Mouse (Mus musculus): Measurements from ENCODE around the gene Ptprk. TPM values are rescaled to one million over a fixed set of nuclear protein-coding genes. Genes with fewer than 3 reads are reported as not detected.

The Ptprk gene
- polyA plus RNA-seq, 1 experiment from 2014 or later = 7.1 TPM

DNA sequence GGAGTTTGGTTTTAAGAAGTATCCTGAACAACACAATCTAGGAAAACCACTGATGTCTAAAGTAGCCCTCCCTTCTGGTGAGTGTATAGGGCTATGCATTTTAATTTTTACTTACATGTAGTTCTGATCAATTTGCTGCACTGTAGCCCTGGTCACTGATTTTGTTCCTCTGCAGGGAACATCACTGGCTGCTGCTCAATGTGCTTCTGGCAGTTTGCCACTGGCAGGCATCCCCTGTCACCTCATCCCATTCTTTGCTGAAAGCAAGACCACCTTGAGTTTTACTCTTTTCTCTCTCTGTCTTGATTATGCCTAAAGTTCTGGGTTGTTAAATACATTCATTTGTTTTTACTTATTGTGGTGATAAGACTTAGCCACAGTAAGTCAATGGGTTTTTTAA, 90.1 kb downstream of the Ptprk start:
- no peak for ATAC-seq
- Histone ChIP-seq H3K9me3 (replicated peaks) (no peaks in the 10 kb centered on the region), H3K4me3 (no peak overlapping the region), H3K4me1 (no peaks in the 10 kb centered on the region), H3K9ac (no peak overlapping the region), H3K4me2 (no peak overlapping the region), H3K27me3 (replicated peaks) (no peaks in the 10 kb centered on the region), H3K27ac (no peak overlapping the region), H3K36me3 (no peaks in the 10 kb centered on the region)

DNA sequence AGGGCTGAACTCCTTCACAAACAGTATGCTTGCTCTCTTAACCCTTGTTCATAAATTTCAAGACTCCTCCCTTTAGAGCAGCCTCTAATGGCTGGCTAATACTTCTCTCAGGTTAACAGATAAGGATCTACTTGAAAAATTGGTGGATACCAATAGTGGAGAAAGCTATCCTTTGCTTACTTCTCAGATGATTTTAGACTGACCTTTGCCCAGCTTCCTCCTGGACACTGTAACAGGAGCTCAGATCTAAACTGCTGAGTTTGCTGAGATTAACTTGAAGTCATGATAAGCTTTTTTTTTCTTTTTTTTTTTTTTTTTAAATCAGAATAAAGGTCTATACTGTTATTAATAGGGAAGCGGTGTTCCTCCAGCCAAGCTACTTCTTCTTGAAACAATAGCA, 92.0 kb downstream of the Ptprk start:
- Histone ChIP-seq H3K4me2 (no peak overlapping the region), H3K27ac (no peak overlapping the region), H3K4me3 (no peak overlapping the region), H3K27me3 (replicated peaks) (no peaks in the 10 kb centered on the region), H3K9ac (no peak overlapping the region), H3K9me3 (replicated peaks) (no peaks in the 10 kb centered on the region), H3K36me3 (no peaks in the 10 kb centered on the region), H3K4me1 (no peaks in the 10 kb centered on the region)
- WGBS (ENCODE audit: insufficient replicate concordance) = 56% methylated on average over 1 of the region's 1 CpGs
- no peak for ATAC-seq

DNA sequence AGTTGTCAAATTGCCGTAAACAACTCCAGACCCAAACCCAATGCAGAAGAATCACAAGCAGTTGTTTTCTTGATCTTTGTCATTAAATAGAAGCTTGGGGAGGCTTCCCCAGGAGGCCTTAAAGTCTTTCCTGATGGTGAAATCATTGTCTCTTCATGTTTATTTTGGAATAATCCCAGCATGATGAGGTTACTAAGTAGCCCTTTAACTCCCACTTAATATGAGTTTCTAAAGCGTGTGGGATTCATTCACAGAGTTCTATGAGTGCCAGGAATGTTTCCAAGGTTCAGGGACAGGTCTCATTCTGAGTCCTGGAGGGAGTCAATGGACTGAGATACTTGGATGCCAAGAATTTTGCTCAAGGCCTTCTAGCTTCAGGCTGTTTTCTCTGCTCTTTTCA, 92.5 kb downstream of the Ptprk start:
- no peaks in the 10 kb centered on the region for H3K4me1 ChIP-seq
- no peak for ATAC-seq
- no peak overlapping the region for H3K4me2 ChIP-seq
- H3K36me3 ChIP-seq = no peaks in the 10 kb centered on the region
- no peak overlapping the region for H3K4me3 ChIP-seq
- no peak overlapping the region for H3K9ac ChIP-seq
- no peak overlapping the region for H3K27ac ChIP-seq
- WGBS (ENCODE audit: insufficient replicate concordance) = 69% methylated on average over 2 of the region's 2 CpGs
- no peaks in the 10 kb centered on the region for H3K27me3 ChIP-seq (replicated peaks)
- H3K9me3 ChIP-seq (replicated peaks) = no peaks in the 10 kb centered on the region

DNA sequence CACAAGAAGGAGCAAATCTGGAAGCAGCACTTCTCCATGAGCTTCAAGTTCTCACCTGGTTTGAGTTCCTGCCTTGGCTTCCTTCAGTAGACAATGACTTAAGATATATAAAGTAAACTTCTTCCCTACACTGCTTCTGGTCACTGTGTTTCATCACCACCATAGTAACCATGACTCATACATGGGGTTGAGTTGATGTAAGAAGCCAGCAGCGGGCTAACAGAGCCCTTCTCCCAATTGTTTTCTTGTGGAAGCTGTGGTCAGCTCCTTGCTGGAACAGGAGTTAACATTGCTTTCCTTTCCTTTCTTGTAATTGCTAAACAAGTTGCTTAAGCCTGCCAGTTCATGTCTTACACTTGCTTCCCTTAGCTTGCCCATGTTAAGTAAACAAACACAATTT, 96.6 kb downstream of the Ptprk start:
- no peak overlapping the region for H3K9ac ChIP-seq
- 58% methylated on average over 1 of the region's 1 CpGs for WGBS (ENCODE audit: insufficient replicate concordance)
- H3K4me2 ChIP-seq = no peak overlapping the region
- ATAC-seq = no peak
- no peaks in the 10 kb centered on the region for H3K9me3 ChIP-seq (replicated peaks)
- H3K4me3 ChIP-seq = no peak overlapping the region
- H3K4me1 ChIP-seq = no peaks in the 10 kb centered on the region
- H3K27ac ChIP-seq = no peak overlapping the region
- no peaks in the 10 kb centered on the region for H3K27me3 ChIP-seq (replicated peaks)
- H3K36me3 ChIP-seq = no peaks in the 10 kb centered on the region

DNA sequence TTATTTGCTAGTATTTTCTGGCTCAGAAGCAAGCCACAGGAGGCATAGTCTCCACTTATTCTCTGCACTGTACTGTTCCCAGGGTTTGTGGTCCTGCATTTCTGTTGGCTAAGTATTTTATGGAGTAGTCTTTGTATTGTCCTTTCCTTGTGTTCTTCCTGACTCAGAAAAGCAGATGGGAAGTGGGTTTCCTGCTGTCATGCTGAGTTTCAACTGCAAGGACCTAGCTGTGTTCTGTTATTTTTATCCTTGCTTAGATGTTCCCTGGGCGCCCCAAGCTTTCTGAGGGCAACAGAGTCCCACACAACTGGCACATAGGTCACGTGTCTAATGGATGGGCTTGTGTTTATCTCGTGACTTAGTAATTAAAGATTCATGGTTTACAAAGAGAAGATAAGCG, 104.3 kb downstream of the Ptprk start:
- no peak overlapping the region for H3K9ac ChIP-seq
- no peaks in the 10 kb centered on the region for H3K4me1 ChIP-seq
- H3K36me3 ChIP-seq = no peaks in the 10 kb centered on the region
- no peaks in the 10 kb centered on the region for H3K27me3 ChIP-seq (replicated peaks)
- no peak overlapping the region for H3K4me3 ChIP-seq
- no peak overlapping the region for H3K4me2 ChIP-seq
- 26% methylated on average over 4 of the region's 4 CpGs for WGBS (ENCODE audit: insufficient replicate concordance)
- no peaks in the 10 kb centered on the region for H3K9me3 ChIP-seq (replicated peaks)
- ATAC-seq = no peak
- H3K27ac ChIP-seq = no peak overlapping the region

DNA sequence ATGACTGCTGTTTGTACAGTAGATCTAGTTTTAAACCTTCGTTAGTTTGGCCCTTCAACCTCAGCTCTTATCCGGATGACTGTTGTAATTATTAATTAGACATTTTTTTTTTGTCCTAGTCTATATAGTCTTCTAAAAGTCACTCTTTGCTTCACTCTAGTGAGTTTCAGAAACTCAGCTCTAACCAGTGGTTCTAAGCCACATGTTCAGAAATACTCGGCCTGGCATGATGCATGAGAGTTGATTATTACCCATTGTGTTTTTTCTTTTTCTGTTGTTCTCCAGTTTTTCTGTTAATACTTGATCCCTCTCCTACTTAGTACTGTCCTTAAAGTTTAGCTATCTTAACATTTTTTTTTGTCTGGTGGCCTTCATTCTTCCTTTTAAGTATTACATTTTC, 107.5 kb downstream of the Ptprk start:
- H3K9me3 ChIP-seq (replicated peaks) = no peaks in the 10 kb centered on the region
- no peaks in the 10 kb centered on the region for H3K4me1 ChIP-seq
- no peak overlapping the region for H3K4me3 ChIP-seq
- no peak for ATAC-seq
- H3K36me3 ChIP-seq = no peaks in the 10 kb centered on the region
- no peaks in the 10 kb centered on the region for H3K27me3 ChIP-seq (replicated peaks)
- H3K4me2 ChIP-seq = no peak overlapping the region
- H3K27ac ChIP-seq = no peak overlapping the region
- WGBS (ENCODE audit: insufficient replicate concordance) = 60% methylated on average over 3 of the region's 3 CpGs
- H3K9ac ChIP-seq = no peak overlapping the region

DNA sequence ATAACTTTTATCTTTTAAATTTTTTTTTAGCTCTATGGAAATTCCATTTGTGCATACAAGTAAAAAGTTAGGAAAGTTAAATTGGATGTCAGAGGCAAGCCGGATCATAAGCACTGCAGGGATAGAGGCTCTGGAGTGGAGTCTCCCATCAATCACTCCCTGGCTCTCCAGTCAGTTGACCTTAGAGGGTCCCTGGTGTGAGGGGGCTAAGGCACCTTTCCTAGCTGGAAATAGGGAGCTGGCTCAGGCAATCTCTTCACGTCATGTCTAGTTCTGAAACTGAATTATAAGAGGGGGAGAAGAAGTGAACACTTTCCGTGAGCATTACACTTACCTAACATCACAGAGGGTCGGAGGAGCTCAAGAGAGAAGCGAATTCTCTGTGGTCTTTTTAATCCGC, 110.1 kb downstream of the Ptprk start:
- Histone ChIP-seq H3K27me3 (replicated peaks) (no peaks in the 10 kb centered on the region), H3K27ac (no peak overlapping the region), H3K4me3 (no peak overlapping the region), H3K4me2 (no peak overlapping the region), H3K9me3 (replicated peaks) (no peaks in the 10 kb centered on the region), H3K9ac (no peak overlapping the region), H3K36me3 (no peaks in the 10 kb centered on the region), H3K4me1 (no peaks in the 10 kb centered on the region)
- 74% methylated on average over 6 of the region's 6 CpGs for WGBS (ENCODE audit: insufficient replicate concordance)
- ATAC-seq = no peak

DNA sequence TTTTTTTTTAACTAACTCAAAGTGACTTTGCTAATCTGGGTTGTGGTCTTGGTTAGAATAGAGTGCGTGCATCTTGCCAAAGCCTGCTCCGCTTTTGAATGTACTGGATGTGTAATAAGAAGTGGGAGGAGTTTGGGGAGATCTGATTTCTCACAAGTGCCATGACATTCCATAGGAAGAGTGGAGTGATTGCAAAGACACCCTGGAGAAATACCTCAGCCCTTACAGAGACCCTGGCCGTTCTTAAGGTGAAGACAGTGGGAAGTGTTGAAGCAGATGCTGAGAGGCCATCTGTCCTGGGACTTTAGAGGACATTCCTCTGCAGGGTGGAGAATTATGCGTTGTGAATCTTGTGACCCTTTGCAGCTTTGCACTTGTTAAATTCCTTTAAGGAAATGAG, 110.7 kb downstream of the Ptprk start:
- H3K36me3 ChIP-seq = no peaks in the 10 kb centered on the region
- H3K4me2 ChIP-seq = no peak overlapping the region
- no peaks in the 10 kb centered on the region for H3K4me1 ChIP-seq
- H3K4me3 ChIP-seq = no peak overlapping the region
- H3K9ac ChIP-seq = no peak overlapping the region
- H3K9me3 ChIP-seq (replicated peaks) = no peaks in the 10 kb centered on the region
- ATAC-seq = no peak
- no peaks in the 10 kb centered on the region for H3K27me3 ChIP-seq (replicated peaks)
- WGBS (ENCODE audit: insufficient replicate concordance) = 54% methylated on average over 4 of the region's 4 CpGs
- no peak overlapping the region for H3K27ac ChIP-seq

DNA sequence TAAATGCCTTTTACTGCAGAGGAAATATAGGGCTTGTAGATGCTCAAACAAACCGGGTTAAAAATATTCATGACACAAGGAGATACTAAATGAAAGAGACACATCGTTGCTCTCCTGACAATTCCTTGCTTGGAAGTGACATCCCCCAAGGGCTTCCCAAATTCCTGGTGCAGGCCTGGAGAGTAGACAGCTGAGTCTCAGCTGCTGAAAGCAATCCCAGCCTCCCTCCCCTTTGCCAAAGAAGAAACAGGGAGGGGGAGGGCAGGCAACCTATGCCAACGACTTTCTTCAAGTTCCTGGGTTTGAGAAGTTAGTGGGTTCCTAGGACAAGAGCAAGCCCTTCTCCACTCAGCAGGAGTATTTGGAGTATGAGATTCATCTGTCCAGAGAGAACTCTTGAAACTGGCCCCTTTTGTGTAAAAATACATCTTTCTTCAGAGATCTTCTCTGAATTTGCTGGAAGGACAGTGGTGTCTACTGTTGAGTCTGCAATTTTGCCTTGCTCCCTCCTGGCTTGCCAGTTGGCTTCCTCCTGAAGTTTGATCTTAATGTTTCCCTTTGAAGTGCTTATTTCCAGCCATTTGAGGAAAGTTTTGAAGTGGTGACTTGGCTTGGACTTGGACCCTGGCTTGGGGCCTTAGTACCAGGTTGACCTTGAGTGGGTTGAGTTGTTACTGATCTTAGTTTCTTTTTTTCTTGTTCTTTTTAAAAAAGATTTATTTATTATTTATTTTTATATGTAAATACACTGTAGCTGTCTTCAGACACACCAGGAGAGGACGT, 111.6 kb downstream of the Ptprk start:
- Histone ChIP-seq H3K27ac (no peak overlapping the region), H3K36me3 (no peaks in the 10 kb centered on the region), H3K27me3 (replicated peaks) (no peaks in the 10 kb centered on the region), H3K9me3 (replicated peaks) (no peaks in the 10 kb centered on the region), H3K4me3 (no peak overlapping the region), H3K9ac (no peak overlapping the region), H3K4me1 (no peaks in the 10 kb centered on the region), H3K4me2 (no peak overlapping the region)
- WGBS (ENCODE audit: insufficient replicate concordance) = 33% methylated on average over 4 of the region's 4 CpGs
- no peak for ATAC-seq

DNA sequence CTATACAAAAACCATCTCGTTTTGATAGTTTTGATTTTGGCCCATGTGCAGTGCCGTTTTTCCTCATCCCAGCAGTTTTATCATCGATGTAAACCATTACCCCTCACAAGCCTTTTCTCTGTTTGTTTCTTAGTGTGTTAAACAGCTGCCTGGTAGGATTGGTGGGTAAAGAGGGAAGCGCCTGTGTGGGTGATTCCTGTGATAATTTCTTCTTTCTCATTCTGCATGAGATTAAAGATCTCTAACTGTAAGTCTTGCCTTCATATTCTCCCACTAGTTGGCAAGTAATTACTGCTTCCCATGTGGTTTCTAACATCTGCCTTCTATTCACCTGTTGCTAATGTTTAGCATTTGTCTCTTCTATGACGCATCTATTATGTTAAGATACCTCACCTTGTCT, 116.8 kb downstream of the Ptprk start:
- no peak overlapping the region for H3K9ac ChIP-seq
- no peaks in the 10 kb centered on the region for H3K4me1 ChIP-seq
- no peaks in the 10 kb centered on the region for H3K27me3 ChIP-seq (replicated peaks)
- H3K4me2 ChIP-seq = no peak overlapping the region
- H3K36me3 ChIP-seq = no peaks in the 10 kb centered on the region
- WGBS (ENCODE audit: insufficient replicate concordance) = 69% methylated on average over 5 of the region's 5 CpGs
- ATAC-seq = no peak
- H3K27ac ChIP-seq = no peak overlapping the region
- no peaks in the 10 kb centered on the region for H3K9me3 ChIP-seq (replicated peaks)
- H3K4me3 ChIP-seq = no peak overlapping the region

DNA sequence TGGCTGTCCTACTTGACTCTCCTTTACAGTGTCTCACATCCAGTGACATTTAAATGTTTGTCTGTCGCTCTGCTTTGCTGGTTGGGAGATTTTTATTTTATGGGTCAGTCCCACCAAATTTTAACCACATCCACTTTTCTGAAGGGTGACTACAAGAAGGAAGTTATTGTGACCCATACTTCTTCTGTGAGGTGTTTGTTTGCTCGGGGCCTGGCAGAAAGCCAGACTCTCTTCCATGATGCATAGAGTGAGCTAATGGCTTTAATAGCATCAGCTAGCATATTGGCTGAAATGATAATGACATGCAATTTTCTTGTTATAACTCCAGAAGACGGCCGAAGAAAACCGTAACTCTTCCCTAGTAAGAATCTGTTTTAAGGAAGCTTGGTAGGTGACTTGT, 119.0 kb downstream of the Ptprk start:
- Histone ChIP-seq H3K9me3 (replicated peaks) (no peaks in the 10 kb centered on the region), H3K27ac (no peak overlapping the region), H3K27me3 (replicated peaks) (no peaks in the 10 kb centered on the region), H3K36me3 (no peaks in the 10 kb centered on the region), H3K4me1 (no peaks in the 10 kb centered on the region), H3K9ac (no peak overlapping the region), H3K4me3 (no peak overlapping the region), H3K4me2 (no peak overlapping the region)
- ATAC-seq = no peak
- WGBS (ENCODE audit: insufficient replicate concordance) = 75% methylated on average over 5 of the region's 5 CpGs

DNA sequence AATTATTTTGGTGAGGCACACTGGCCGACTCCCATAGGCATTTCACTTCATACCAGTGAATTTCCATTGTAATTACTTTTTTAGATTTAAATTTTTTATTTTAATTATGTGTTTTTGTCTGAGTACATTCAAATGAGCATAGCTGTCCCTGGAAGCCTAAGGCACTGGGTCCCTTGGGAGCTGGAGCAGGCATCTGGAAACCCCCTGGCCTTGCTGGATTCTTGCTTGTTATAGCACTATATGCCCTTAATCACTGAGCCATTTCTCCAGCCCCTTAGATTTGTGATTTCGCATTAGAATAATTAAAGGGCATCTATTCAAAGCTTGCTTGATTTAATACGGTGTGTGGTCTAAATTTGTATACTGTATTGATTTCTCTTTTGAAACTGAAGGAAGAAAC, 126.0 kb downstream of the Ptprk start:
- Histone ChIP-seq H3K27me3 (replicated peaks) (no peaks in the 10 kb centered on the region), H3K4me2 (no peak overlapping the region), H3K9me3 (replicated peaks) (no peaks in the 10 kb centered on the region), H3K4me1 (no peaks in the 10 kb centered on the region), H3K36me3 (no peaks in the 10 kb centered on the region), H3K4me3 (no peak overlapping the region), H3K9ac (no peak overlapping the region), H3K27ac (no peak overlapping the region)
- WGBS (ENCODE audit: insufficient replicate concordance) = 74% methylated on average over 3 of the region's 3 CpGs
- ATAC-seq = no peak

DNA sequence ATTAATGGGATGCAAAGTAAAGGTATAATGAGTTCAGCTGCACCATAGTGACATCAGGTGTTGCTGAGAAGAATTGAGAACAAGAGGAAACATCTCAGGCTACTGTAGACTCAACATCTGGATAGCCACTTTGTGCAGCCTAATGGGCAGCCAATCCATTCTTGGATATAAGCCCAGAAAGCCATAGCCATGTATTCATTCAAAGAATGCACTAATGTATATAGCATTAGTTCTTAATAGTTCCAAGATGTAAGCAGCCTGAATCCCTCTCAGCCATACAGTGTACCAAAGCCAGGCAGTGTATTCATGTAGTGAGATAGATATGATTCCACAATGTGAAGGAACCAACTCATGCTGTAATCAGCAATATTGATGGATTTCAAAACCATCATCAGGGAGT, 134.8 kb downstream of the Ptprk start:
- H3K4me2 ChIP-seq = no peak overlapping the region
- H3K9ac ChIP-seq = no peak overlapping the region
- no peak overlapping the region for H3K4me3 ChIP-seq
- ATAC-seq = no peak
- no peaks in the 10 kb centered on the region for H3K36me3 ChIP-seq
- no peaks in the 10 kb centered on the region for H3K4me1 ChIP-seq
- H3K9me3 ChIP-seq (replicated peaks) = no peaks in the 10 kb centered on the region
- H3K27ac ChIP-seq = no peak overlapping the region
- H3K27me3 ChIP-seq (replicated peaks) = no peaks in the 10 kb centered on the region

Measured in liver, embryonic 12.5 days (tissue).